ENCODE assay signal across 20 mouse cellular contexts in the genomic region with DNA sequence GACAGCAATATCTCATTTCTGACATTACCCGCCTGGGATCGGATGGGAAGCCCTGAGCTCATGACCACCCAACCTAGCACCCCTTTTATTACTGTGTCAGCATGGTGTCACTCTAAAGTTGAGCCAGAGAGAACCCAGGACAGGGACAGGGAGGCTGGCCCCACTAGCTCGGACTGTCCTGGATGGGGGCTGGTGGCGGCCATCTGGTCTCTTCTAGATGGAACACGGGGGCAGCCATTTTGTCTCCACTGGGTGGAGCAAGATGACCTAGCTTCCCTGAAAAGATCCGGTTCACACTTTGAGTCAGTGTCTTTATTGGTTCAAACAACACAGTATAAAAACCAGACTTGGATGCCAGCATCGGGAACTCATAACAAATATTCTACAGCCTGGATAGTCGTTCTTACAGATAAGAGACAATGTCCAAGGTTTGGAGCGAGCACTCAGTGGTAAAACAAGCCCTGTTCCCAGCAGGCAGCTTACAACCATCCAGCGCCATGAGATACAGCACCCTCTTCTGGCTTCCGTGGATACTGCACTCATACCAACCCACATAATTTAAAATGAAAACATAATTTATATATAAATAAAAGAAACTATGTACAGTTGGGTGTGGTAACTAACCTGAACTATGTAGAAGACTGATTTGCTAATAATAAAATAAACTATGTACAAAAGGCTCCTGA. TPM values are rescaled to one million over a fixed set of nuclear protein-coding genes. Genes with fewer than 3 reads are reported as not detected.
A peak's percentile ranks its signal among the peaks of the same experiment; 100 is the strongest.
DNase-seq lines count a peak whose midpoint lies in the region; ATAC-seq and TF ChIP-seq lines count a peak whose summit lies in the region.
"Had no signal": no experiment of that assay in that cellular context is flagged by ENCODE, and none has a peak within 500 bp of the region (broad histone marks: within the 10 kb centered on the region; RNA-seq: fewer than 3 reads in every experiment).

No protein-coding gene starts in this region.

- no peak overlapping the region for H3K9ac ChIP-seq in midbrain, postnatal 0 days (replicated peaks; ENCODE audit: low read length, poor library complexity, severe bottlenecking)
- no peak overlapping the region for H3K9ac ChIP-seq in midbrain, embryonic 14.5 days (replicated peaks; ENCODE audit: low read length)
- H3K9ac ChIP-seq in stomach, postnatal 0 days (ENCODE audit: low read length), result no peak overlapping the region
- H3K9ac ChIP-seq: embryonic facial prominence, embryonic 15.5 days; forebrain, embryonic 12.5 days; limb, embryonic 12.5 days; midbrain, embryonic 13.5 days; neural tube, embryonic 12.5 days had no signal

- H3K4me3 ChIP-seq in kidney, adult 2 months (ENCODE audit: insufficient read depth, low read depth, low read length), result no peak overlapping the region
- H3K4me3 ChIP-seq in midbrain, postnatal 0 days (ENCODE audit: low read depth, low read length), result no peak overlapping the region
- H3K4me3 ChIP-seq in midbrain, embryonic 14.5 days (replicated peaks; ENCODE audit: low read depth, low read length), result no peak overlapping the region
- no peak overlapping the region for H3K4me3 ChIP-seq in stomach, postnatal 0 days (ENCODE audit: low read depth, low read length)
- H3K4me3 ChIP-seq: embryonic facial prominence, embryonic 15.5 days; forebrain, embryonic 12.5 days; limb, embryonic 12.5 days; midbrain, embryonic 13.5 days; neural tube, embryonic 12.5 days had no signal

- H3K4me1 ChIP-seq in kidney, adult 2 months (ENCODE audit: control insufficient read depth, insufficient read depth, low read length), result no peaks in the 10 kb centered on the region
- H3K4me1 ChIP-seq in midbrain, postnatal 0 days (ENCODE audit: insufficient read depth, low read length), result no peaks in the 10 kb centered on the region
- peaks cover 5% of the 10 kb centered on the region; the same call in 1 of the 2 replicates for H3K4me1 ChIP-seq in midbrain, embryonic 14.5 days (ENCODE audit: control insufficient read depth, insufficient read depth, low read length)
- H3K4me1 ChIP-seq in stomach, postnatal 0 days (replicated peaks; ENCODE audit: control insufficient read depth, insufficient read depth), result no peaks in the 10 kb centered on the region
- H3K4me1 ChIP-seq: neural tube, embryonic 12.5 days had no signal

- ATAC-seq in midbrain, postnatal 0 days (ENCODE audit: low FRiP score), result no peak
- ATAC-seq in midbrain, embryonic 14.5 days (ENCODE audit: low FRiP score, low TSS enrichment), result no peak
- ATAC-seq in stomach, postnatal 0 days (ENCODE audit: low FRiP score, low TSS enrichment), result no peak
- no peak for ATAC-seq in monocyte, adult 5-6 weeks (replicated peaks; ENCODE audit: insufficient number of reproducible peaks, low FRiP score, low TSS enrichment, poor library complexity, severe bottlenecking)
- ATAC-seq: activated CD4-positive, CD25-positive, alpha-beta regulatory T cell, adult 4 months; CD4-positive, CD25-positive, alpha-beta regulatory T cell, adult 4 months; midbrain, embryonic 13.5 days had no signal

- no peaks in the 10 kb centered on the region for H3K27me3 ChIP-seq in kidney, adult 2 months (replicated peaks; ENCODE audit: control insufficient read depth, insufficient read depth, low read length)
- H3K27me3 ChIP-seq in midbrain, postnatal 0 days (ENCODE audit: insufficient read depth, low read length), result no peaks in the 10 kb centered on the region
- no peaks in the 10 kb centered on the region for H3K27me3 ChIP-seq in midbrain, embryonic 14.5 days (ENCODE audit: control insufficient read depth, insufficient read depth, low read length)
- no peaks in the 10 kb centered on the region for H3K27me3 ChIP-seq in stomach, postnatal 0 days (ENCODE audit: control insufficient read depth, insufficient read depth, low read length)
- H3K27me3 ChIP-seq: embryonic facial prominence, embryonic 15.5 days; forebrain, embryonic 12.5 days; limb, embryonic 12.5 days; midbrain, embryonic 13.5 days; neural tube, embryonic 12.5 days had no signal

- H3K4me2 ChIP-seq in midbrain, postnatal 0 days (ENCODE audit: low read depth, low read length, poor library complexity, severe bottlenecking), result no peak overlapping the region
- H3K4me2 ChIP-seq in midbrain, embryonic 14.5 days (ENCODE audit: low read length), result no peak overlapping the region
- no peak overlapping the region for H3K4me2 ChIP-seq in stomach, postnatal 0 days (replicated peaks; ENCODE audit: low read depth)
- H3K4me2 ChIP-seq: embryonic facial prominence, embryonic 15.5 days; forebrain, embryonic 12.5 days; limb, embryonic 12.5 days; midbrain, embryonic 13.5 days; neural tube, embryonic 12.5 days had no signal

- peak; percentile 40 for TF ChIP-seq CTCF in kidney, adult 2 months (conservative IDR thresholded peaks at IDR 0.05; ENCODE audit: insufficient read depth, insufficient read length, low read depth, low read length)
- peak; percentile 43 for TF ChIP-seq CTCF in midbrain, postnatal 0 days (IDR thresholded peaks at IDR 0.05)
- peak; percentile 58 for TF ChIP-seq CTCF in stomach, postnatal 0 days (IDR thresholded peaks at IDR 0.05; ENCODE audit: low read depth)

- 95% methylated on average over 11 of the region's 11 CpGs for WGBS in kidney, adult 2 months
- WGBS in midbrain, postnatal 0 days, result 93% methylated on average over 11 of the region's 11 CpGs
- 94% methylated on average over 11 of the region's 11 CpGs for WGBS in midbrain, embryonic 14.5 days
- 93% methylated on average over 11 of the region's 11 CpGs for WGBS in stomach, postnatal 0 days

- no peak for TF ChIP-seq POLR2A in kidney, adult 2 months (IDR thresholded peaks at IDR 0.05; ENCODE audit: low read depth, low read length)

- H3K27ac ChIP-seq in kidney, adult 2 months (ENCODE audit: insufficient read depth, low read depth, low read length), result no peak overlapping the region
- no peak overlapping the region for H3K27ac ChIP-seq in midbrain, postnatal 0 days (ENCODE audit: low read depth, low read length)
- H3K27ac ChIP-seq in midbrain, embryonic 14.5 days (replicated peaks; ENCODE audit: low read depth, low read length), result no peak overlapping the region
- H3K27ac ChIP-seq in stomach, postnatal 0 days (replicated peaks), result no peak overlapping the region
- H3K27ac ChIP-seq: embryonic facial prominence, embryonic 15.5 days; forebrain, embryonic 12.5 days; limb, embryonic 12.5 days; midbrain, embryonic 13.5 days; neural tube, embryonic 12.5 days had no signal

- DNase-seq in kidney, adult 2 months, result no peak
- DNase-seq in kidney, postnatal 4 days, result no peak
- DNase-seq in midbrain, postnatal 0 days (ENCODE audit: low spot score), result no peak
- DNase-seq in midbrain, embryonic 14.5 days, result no peak
- DNase-seq in MEL-GATA-1-ER (ENCODE audit: extremely low read depth, low read depth), result peak; percentile 64
- no peak for DNase-seq in stomach, postnatal 0 days (ENCODE audit: low spot score)
- DNase-seq: adrenal gland, postnatal 36 days; cerebellum, adult 11-12 months; heart, postnatal 14 days; kidney, postnatal 25 days; layer of hippocampus, postnatal 36 days had no signal

- no peaks in the 10 kb centered on the region for H3K36me3 ChIP-seq in kidney, adult 2 months (ENCODE audit: control insufficient read depth, insufficient read depth, low read length)
- H3K36me3 ChIP-seq in midbrain, postnatal 0 days (ENCODE audit: insufficient read depth, low read length), result no peaks in the 10 kb centered on the region
- H3K36me3 ChIP-seq in midbrain, embryonic 14.5 days (ENCODE audit: control insufficient read depth, insufficient read depth, low read length), result no peaks in the 10 kb centered on the region
- no peaks in the 10 kb centered on the region for H3K36me3 ChIP-seq in stomach, postnatal 0 days (ENCODE audit: control insufficient read depth, insufficient read depth, low read length)
- H3K36me3 ChIP-seq: embryonic facial prominence, embryonic 15.5 days; forebrain, embryonic 12.5 days; limb, embryonic 12.5 days; midbrain, embryonic 13.5 days; neural tube, embryonic 12.5 days had no signal

- H3K9me3 ChIP-seq in midbrain, postnatal 0 days (ENCODE audit: low read length), result no peaks in the 10 kb centered on the region
- H3K9me3 ChIP-seq in midbrain, embryonic 14.5 days (ENCODE audit: control insufficient read depth, low read length), result no peaks in the 10 kb centered on the region
- H3K9me3 ChIP-seq in stomach, postnatal 0 days (ENCODE audit: control insufficient read depth, low read length), result no peaks in the 10 kb centered on the region
- H3K9me3 ChIP-seq: embryonic facial prominence, embryonic 15.5 days; forebrain, embryonic 12.5 days; midbrain, embryonic 13.5 days; neural tube, embryonic 12.5 days had no signal

- TF ChIP-seq EP300 in stomach, postnatal 0 days (optimal IDR thresholded peaks at IDR 0.05), result no peak

RNA-seq across cellular contexts. Expression of a gene that starts 18.9 kb away (rescaled TPM):
- 0.34 and 0.57 TPM in 2 replicates for polyA plus RNA-seq in kidney, adult 2 months (2012; rRNA removed)
- total RNA-seq in midbrain, postnatal 0 days (2014; rRNA removed), result 9.8 and 32.9 TPM in 2 replicates
- 4.3 and 4.5 TPM in 2 replicates for polyA plus RNA-seq in midbrain, postnatal 0 days (2015; fragmentation: Nextera tagmentation; extraction: Ambion mirVana)
- polyA plus RNA-seq in midbrain, embryonic 14.5 days (2014; fragmentation: Nextera tagmentation; extraction: Ambion mirVana), result 1.0 and 1.2 TPM in 2 replicates
- polyA plus RNA-seq in stomach, postnatal 0 days (2015; fragmentation: Nextera tagmentation; extraction: Ambion mirVana), result 1.2 and 2.2 TPM in 2 replicates
- 0.38 to 0.78 TPM in 2 of 3 replicates, not detected in the other for total RNA-seq in monocyte, adult 5-6 weeks (2017)
- total RNA-seq: adrenal gland, postnatal 36 days had no signal

RNA-seq across cellular contexts. Expression of a gene that starts 38.0 kb away (rescaled TPM):
- 0.04 TPM in 1 of 2 replicates, not detected in the other for polyA plus RNA-seq in kidney, adult 2 months (2012; rRNA removed)
- 0.05 and 0.14 TPM in 2 replicates for total RNA-seq in midbrain, postnatal 0 days (2014; rRNA removed)
- polyA plus RNA-seq in midbrain, postnatal 0 days (2015; fragmentation: Nextera tagmentation; extraction: Ambion mirVana), result 0.07 TPM in 1 of 2 replicates, not detected in the other
- polyA plus RNA-seq in midbrain, embryonic 14.5 days (2014; fragmentation: Nextera tagmentation; extraction: Ambion mirVana), result 0.04 TPM in 1 of 2 replicates, not detected in the other
- 12.7 TPM in 2 replicates for polyA plus RNA-seq in stomach, postnatal 0 days (2015; fragmentation: Nextera tagmentation; extraction: Ambion mirVana)
- total RNA-seq in monocyte, adult 5-6 weeks (2017), result not detected in 3 replicates
- total RNA-seq: heart, postnatal 14 days had no signal
- polyA plus RNA-seq: activated CD4-positive, CD25-positive, alpha-beta regulatory T cell, adult 4 months; CD4-positive, CD25-positive, alpha-beta regulatory T cell, adult 4 months; forebrain, embryonic 12.5 days; limb, embryonic 12.5 days; midbrain, embryonic 13.5 days; neural tube, embryonic 12.5 days had no signal

RNA-seq across cellular contexts. Expression of a gene that starts 47.4 kb away (rescaled TPM):
- 0.12 and 0.13 TPM in 2 replicates for polyA plus RNA-seq in kidney, adult 2 months (2012; rRNA removed)
- total RNA-seq in midbrain, postnatal 0 days (2014; rRNA removed), result 0.49 TPM in 1 of 2 replicates, not detected in the other
- polyA plus RNA-seq in midbrain, postnatal 0 days (2015; fragmentation: Nextera tagmentation; extraction: Ambion mirVana), result 0.15 TPM in 1 of 2 replicates, not detected in the other
- polyA plus RNA-seq in midbrain, embryonic 14.5 days (2014; fragmentation: Nextera tagmentation; extraction: Ambion mirVana), result not detected in 2 replicates
- polyA plus RNA-seq in stomach, postnatal 0 days (2015; fragmentation: Nextera tagmentation; extraction: Ambion mirVana), result 0.18 TPM in 1 of 2 replicates, not detected in the other
- total RNA-seq in monocyte, adult 5-6 weeks (2017), result not detected in 3 replicates
- total RNA-seq: adrenal gland, postnatal 36 days; layer of hippocampus, postnatal 36 days had no signal
- polyA plus RNA-seq: CD4-positive, CD25-positive, alpha-beta regulatory T cell, adult 4 months; forebrain, embryonic 12.5 days; midbrain, embryonic 13.5 days; neural tube, embryonic 12.5 days; small intestine, adult 2 months had no signal

RNA-seq across cellular contexts. Expression of a gene that starts 55.5 kb away (rescaled TPM):
- 30.8 and 32.0 TPM in 2 replicates for polyA plus RNA-seq in kidney, adult 2 months (2012; rRNA removed)
- total RNA-seq in midbrain, postnatal 0 days (2014; rRNA removed), result 60.0 and 64.9 TPM in 2 replicates
- 63.2 and 63.8 TPM in 2 replicates for polyA plus RNA-seq in midbrain, postnatal 0 days (2015; fragmentation: Nextera tagmentation; extraction: Ambion mirVana)
- 61.1 and 93.6 TPM in 2 replicates for polyA plus RNA-seq in midbrain, embryonic 14.5 days (2014; fragmentation: Nextera tagmentation; extraction: Ambion mirVana)
- 37.6 and 38.3 TPM in 2 replicates for polyA plus RNA-seq in stomach, postnatal 0 days (2015; fragmentation: Nextera tagmentation; extraction: Ambion mirVana)
- total RNA-seq in monocyte, adult 5-6 weeks (2017), result 67.0 to 103 TPM (median 95.1 TPM) in 3 replicates

Comparison
In these comparisons a context has a peak if more than half of its experiments do, and no peak if none do; other contexts are left out.
1. RNA of a gene that starts 38.0 kb away (polyA plus RNA-seq): 12.7 TPM in stomach, postnatal 0 days; 0.07 TPM in midbrain, postnatal 0 days, 0.04 TPM in kidney, adult 2 months and 0.04 TPM in midbrain, embryonic 14.5 days; every median in the first group is over 10 times any median in the second.
2. Peak in every context shown above with its lines, with median percentiles within 50 percentile points of each other: CTCF ChIP-seq.